Mouse (Mus musculus) urinary bladder, adult 18-20 months (tissue): ENCODE data around the gene Btg4.
"Not testable (repeated sequence)": the region's sequence is repeated elsewhere in the genome, so short reads cannot be mapped to it uniquely, and the experiment has no call there.

Experiments
- DNase-seq, 2 experiments: peaks; one replicate each; pipeline ENCODE4 v3.0.0; 2022; ENCODE audit warnings: low spot score in 2 of 2, mixed read lengths in 2 of 2

Gene Btg4

GRCm38 (mm10) chr9:51081614-51082013 lies 20.9 kb downstream of the Btg4 start:
- no peak for DNase-seq

GRCm38 (mm10) chr9:51093697-51094096 lies 33.0 kb downstream of the Btg4 start:
- no peak for DNase-seq

GRCm38 (mm10) chr9:51096306-51096705 lies 35.6 kb downstream of the Btg4 start:
- DNase-seq: no peak

GRCm38 (mm10) chr9:51101756-51102425 lies 41.2 kb downstream of the Btg4 start, which contains the start of gene 4833427G06Rik:
4833427G06Rik (minus strand) TSS chr9:51102078.
- DNase-seq: peak in 1 of 2 experiments; percentile 5

- peak; percentile 24 to 40 for DNase-seq
Measured at GRCm38 (mm10) chr9:51102963-51103807, 42.5 kb downstream of the Btg4 start.

GRCm38 (mm10) chr9:51103808-51104514 lies 43.3 kb downstream of the Btg4 start:
- peak; percentile 5 to 8 for DNase-seq

GRCm38 (mm10) chr9:51105751-51106150 lies 45.0 kb downstream of the Btg4 start:
- DNase-seq: peak in 1 of 2 experiments; percentile 6

GRCm38 (mm10) chr9:51114767-51115166 lies 54.1 kb downstream of the Btg4 start:
- DNase-seq: no peak

- DNase-seq: no peak
Measured at GRCm38 (mm10) chr9:51136985-51137384, 76.3 kb downstream of the Btg4 start.

- no peak for DNase-seq
Measured at GRCm38 (mm10) chr9:51137432-51137831, 76.7 kb downstream of the Btg4 start.

GRCm38 (mm10) chr9:51137836-51138235 lies 77.1 kb downstream of the Btg4 start:
- no peak for DNase-seq

- DNase-seq: no peak
Measured at GRCm38 (mm10) chr9:51138301-51138700, 77.6 kb downstream of the Btg4 start.

GRCm38 (mm10) chr9:51139401-51139800 lies 78.7 kb downstream of the Btg4 start:
- DNase-seq: not testable (repeated sequence)

- DNase-seq: no peak
Measured at GRCm38 (mm10) chr9:51140711-51141110, 80.0 kb downstream of the Btg4 start.

- DNase-seq: no peak
Measured at GRCm38 (mm10) chr9:51143437-51143836, 82.7 kb downstream of the Btg4 start.

- no peak for DNase-seq
Measured at GRCm38 (mm10) chr9:51144218-51144617, 83.5 kb downstream of the Btg4 start.

- DNase-seq: no peak
Measured at GRCm38 (mm10) chr9:51146496-51146895, 85.8 kb downstream of the Btg4 start.

GRCm38 (mm10) chr9:51147294-51147693 lies 86.6 kb downstream of the Btg4 start:
- no peak for DNase-seq

GRCm38 (mm10) chr9:51152079-51152752 lies 91.5 kb downstream of the Btg4 start:
- peak; percentile 25 to 34 for DNase-seq

- DNase-seq: peak; percentile 43 to 54
Measured at GRCm38 (mm10) chr9:51161771-51162388, 101.2 kb downstream of the Btg4 start.

GRCm38 (mm10) chr9:51163989-51164388 lies 103.3 kb downstream of the Btg4 start:
- no peak for DNase-seq
